Mouse (Mus musculus) ES-Bruce4 (cell line): Measurements from ENCODE around the gene Usp10. TPM values are rescaled to one million over a fixed set of nuclear protein-coding genes. Genes with fewer than 3 reads are reported as not detected.

Source experiments
- H3K27ac ChIP-seq: 2 replicates; pipeline ENCODE4 v1.5.1; 2012; ENCODE audit warnings: low read length, inconsistent platforms; ENCODE audit not compliant: insufficient read depth
- H3K27me3 ChIP-seq: 2 replicates; pipeline ENCODE4 v1.6.1; 2012; ENCODE audit warnings: mild to moderate bottlenecking, low read length, inconsistent platforms; ENCODE audit not compliant: control insufficient read depth, poor library complexity, insufficient read depth, severe bottlenecking
- H3K36me3 ChIP-seq: 2 replicates; pipeline ENCODE4 v1.6.1; 2012; ENCODE audit warnings: inconsistent platforms, mild to moderate bottlenecking, low read length, moderate library complexity; ENCODE audit not compliant: control insufficient read depth, poor library complexity, insufficient read depth, severe bottlenecking
- H3K4me1 ChIP-seq: one replicate; pipeline ENCODE4 v1.8.1; 2011; ENCODE audit warnings: low read length; ENCODE audit not compliant: control insufficient read depth, insufficient read depth
- H3K4me3 ChIP-seq: 2 replicates; pipeline ENCODE4 v1.5.1; 2011; ENCODE audit warnings: low read depth, mild to moderate bottlenecking, low read length
- H3K9ac ChIP-seq: 2 replicates; pipeline ENCODE4 v1.6.1; 2012; ENCODE audit warnings: low read depth, mild to moderate bottlenecking, inconsistent platforms; ENCODE audit not compliant: poor library complexity, severe bottlenecking
- H3K9me3 ChIP-seq: replicated peaks from 2 replicates; pipeline ENCODE4 v1.6.1; 2012; ENCODE audit warnings: mild to moderate bottlenecking, low read length, inconsistent platforms; ENCODE audit not compliant: control insufficient read depth, poor library complexity, insufficient read depth, severe bottlenecking
- CTCF ChIP-seq: IDR thresholded peaks from one replicate; pipeline ENCODE4 v1.8.1; 2011; ENCODE audit warnings: low read depth, low read length
- EP300 ChIP-seq: IDR thresholded peaks from 2 replicates; pipeline ENCODE4 v1.6.1; 2011; ENCODE audit warnings: low read depth, low read length; ENCODE audit not compliant: insufficient read depth
- POLR2A ChIP-seq: IDR thresholded peaks from one replicate; pipeline ENCODE4 v1.8.1; 2011; ENCODE audit warnings: low read length; ENCODE audit not compliant: insufficient read depth
- polyA plus RNA-seq: library from polyadenylated mRNA; stranded (reverse); fragments of >200 nt; gene quantifications from 2 replicates; pipeline ENCODE4 v1.2.4, GENCODE M21; 2011; ENCODE audit warnings: low read depth; ENCODE audit not compliant: missing spikeins, insufficient read depth, insufficient read length

Gene Usp10
- polyA plus RNA-seq, 1 experiment = 385 TPM

- Histone ChIP-seq H3K4me3 (no peak overlapping the region), H3K9me3 (no peaks in the 10 kb centered on the region), H3K27me3 (no peaks in the 10 kb centered on the region), H3K9ac (no peak overlapping the region), H3K36me3 (no peaks in the 10 kb centered on the region), H3K4me1 (no peaks in the 10 kb centered on the region), H3K27ac (no peak overlapping the region)
- TF ChIP-seq POLR2A (no peak), EP300 (no peak), CTCF (no peak)
These were observed 28.9 kb upstream of the Usp10 start for GRCm38 (mm10) chr8:119881301-119881700.

DNA sequence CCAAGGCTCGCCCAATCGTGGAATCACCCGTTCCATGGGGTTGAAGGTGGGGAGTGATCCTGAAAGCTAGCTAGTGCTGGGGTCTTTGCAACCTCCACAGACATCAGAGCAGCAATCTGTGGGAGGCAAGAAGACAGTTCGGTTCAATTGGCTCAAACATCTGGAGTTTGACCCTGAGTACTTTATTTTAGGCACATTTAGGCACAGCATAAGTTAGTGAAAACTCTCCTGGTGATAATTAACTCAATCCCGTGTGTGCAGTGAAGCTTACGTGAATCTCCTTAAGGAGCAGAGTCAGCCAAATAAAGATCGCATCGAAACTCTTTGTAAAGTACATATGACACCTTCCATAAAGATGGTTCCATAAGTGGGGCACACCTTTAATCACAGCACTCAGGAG lies 28.2 kb upstream of the Usp10 start:
- no peaks in the 10 kb centered on the region for H3K36me3 ChIP-seq
- H3K27ac ChIP-seq = no peak overlapping the region
- no peak overlapping the region for H3K9ac ChIP-seq
- no peaks in the 10 kb centered on the region for H3K9me3 ChIP-seq
- H3K4me1 ChIP-seq = no peaks in the 10 kb centered on the region
- H3K4me3 ChIP-seq = no peak overlapping the region
- no peaks in the 10 kb centered on the region for H3K27me3 ChIP-seq
- TF ChIP-seq CTCF (no peak), EP300 (no peak), POLR2A (no peak)

- no peak for TF ChIP-seq CTCF
- no peak for TF ChIP-seq POLR2A
- no peak for TF ChIP-seq EP300
- Histone ChIP-seq H3K27ac (no peak overlapping the region), H3K9ac (no peak overlapping the region), H3K36me3 (no peaks in the 10 kb centered on the region), H3K4me3 (no peak overlapping the region), H3K4me1 (no peaks in the 10 kb centered on the region), H3K27me3 (no peaks in the 10 kb centered on the region), H3K9me3 (no peaks in the 10 kb centered on the region)
These were observed 26.9 kb upstream of the Usp10 start for GRCm38 (mm10) chr8:119883281-119883680.

DNA sequence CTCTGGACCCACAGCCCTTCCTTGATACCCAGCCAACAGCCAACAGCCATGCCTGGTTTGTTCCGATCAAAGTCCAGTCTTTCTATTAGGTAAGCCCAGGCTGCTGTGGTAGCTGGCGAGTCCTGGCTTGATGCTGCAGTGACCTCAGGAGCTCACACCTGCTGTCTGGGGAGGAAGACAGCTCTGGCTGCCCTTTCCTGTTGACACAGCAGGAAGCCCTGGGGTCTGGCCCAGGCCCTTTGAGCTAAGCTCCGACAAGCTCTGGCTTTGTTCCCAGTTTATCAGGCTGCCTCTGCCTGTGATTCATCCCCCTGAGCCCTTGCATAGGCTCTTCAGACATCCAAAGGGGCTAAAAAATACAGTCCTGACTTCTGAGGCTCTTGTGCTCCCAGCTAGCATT lies 24.5 kb upstream of the Usp10 start:
- no peaks in the 10 kb centered on the region for H3K4me1 ChIP-seq

DNA sequence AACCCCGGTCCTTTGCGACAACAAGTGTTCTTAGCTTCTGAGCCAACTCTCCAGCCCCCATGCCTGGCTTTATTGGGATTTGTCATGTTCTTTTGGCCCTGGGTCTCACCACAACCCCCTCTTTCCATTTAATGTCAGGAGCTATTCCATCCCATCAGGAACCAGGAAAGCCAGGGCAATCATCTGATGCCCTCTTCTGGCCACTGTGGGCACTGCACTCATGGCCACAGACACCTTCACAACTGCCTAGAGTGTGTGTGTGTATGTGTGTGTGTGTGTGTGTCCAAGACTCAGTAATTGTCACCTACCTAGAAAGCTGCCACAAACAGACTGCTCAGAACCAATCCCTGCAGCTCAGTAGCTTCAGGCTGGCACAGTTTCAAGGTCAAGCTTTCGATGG lies 23.0 kb upstream of the Usp10 start:
- Histone ChIP-seq H3K9me3 (no peaks in the 10 kb centered on the region), H3K9ac (no peak overlapping the region), H3K4me1 (no peaks in the 10 kb centered on the region), H3K27me3 (no peaks in the 10 kb centered on the region), H3K4me3 (no peak overlapping the region), H3K36me3 (no peaks in the 10 kb centered on the region), H3K27ac (no peak overlapping the region)
- TF ChIP-seq POLR2A (no peak), EP300 (no peak), CTCF (peak; percentile 96)

More for the DNA sequence above, 24.5 kb upstream of the Usp10 start:
- peak overlapping the region; percentile 20; the same call in 1 of the 2 replicates for H3K27ac ChIP-seq
- H3K27me3 ChIP-seq = no peaks in the 10 kb centered on the region
- no peak overlapping the region for H3K9ac ChIP-seq
- no peaks in the 10 kb centered on the region for H3K9me3 ChIP-seq
- no peak overlapping the region for H3K4me3 ChIP-seq
- TF ChIP-seq CTCF (no peak), POLR2A (no peak), EP300 (no peak)
- H3K36me3 ChIP-seq = no peaks in the 10 kb centered on the region

DNA sequence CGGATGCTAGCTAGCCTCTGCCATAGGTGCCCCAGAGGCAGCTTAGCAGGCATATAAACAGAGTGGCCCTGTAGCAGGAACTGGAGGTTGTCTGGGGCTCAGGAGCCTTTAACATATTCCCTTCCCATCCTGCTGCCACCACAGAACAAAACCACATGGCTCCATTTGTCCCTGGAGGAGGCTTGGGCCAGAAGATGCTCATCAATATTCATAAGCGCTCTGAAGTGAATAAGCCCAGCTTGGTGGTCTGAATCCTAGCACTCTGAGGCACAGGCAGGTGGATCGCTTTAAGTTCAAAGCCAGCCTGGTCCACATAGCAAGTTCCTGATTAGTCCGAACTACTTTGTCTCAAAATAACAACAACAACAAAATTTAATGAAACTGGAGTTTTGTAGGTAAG lies 22.1 kb upstream of the Usp10 start:
- H3K9me3 ChIP-seq = no peaks in the 10 kb centered on the region
- no peak for TF ChIP-seq POLR2A
- H3K27ac ChIP-seq = no peak overlapping the region
- H3K4me3 ChIP-seq = no peak overlapping the region
- H3K9ac ChIP-seq = no peak overlapping the region
- no peaks in the 10 kb centered on the region for H3K27me3 ChIP-seq
- H3K36me3 ChIP-seq = no peaks in the 10 kb centered on the region
- no peaks in the 10 kb centered on the region for H3K4me1 ChIP-seq
